Mouse (Mus musculus) liver, embryonic 11.5 days (tissue): ENCODE data around the gene Abcb11. TPM values are rescaled to one million over a fixed set of nuclear protein-coding genes. Genes with fewer than 3 reads are reported as not detected.
"Not testable (repeated sequence)": the region's sequence is repeated elsewhere in the genome, so short reads cannot be mapped to it uniquely, and the experiment has no call there.

Experiments used
- ATAC-seq: fragments of 200-750 bp; cut with Nextera tagmentation; replicated peaks from 2 replicates; pipeline ENCODE4 v1.8.0; 2017; ENCODE audit warnings: moderate number of reproducible peaks, mild to moderate bottlenecking, moderate TSS enrichment, moderate library complexity; ENCODE audit not compliant: low FRiP score
- DNase-seq: peaks from one replicate; pipeline ENCODE4 v3.0.0-alpha.2; 2017; ENCODE audit warnings: low spot score
- H3K27ac ChIP-seq: fragments of 300-500 bp; sonication (generic); 2 replicates; pipeline ENCODE4 v1.5.1; 2014; ENCODE audit warnings: mild to moderate bottlenecking, low read depth, low read length, control low read depth
- H3K27me3 ChIP-seq: fragments of 300-500 bp; sonication (generic); replicated peaks from 2 replicates; pipeline ENCODE4 v1.6.1; 2014; ENCODE audit warnings: low read length, mixed read lengths; ENCODE audit not compliant: control insufficient read depth, insufficient read depth
- H3K36me3 ChIP-seq: fragments of 300-500 bp; sonication (generic); 2 replicates; pipeline ENCODE4 v1.6.1; 2014; ENCODE audit warnings: mild to moderate bottlenecking, low read length, moderate library complexity, mixed read lengths; ENCODE audit not compliant: control insufficient read depth, insufficient read depth
- H3K4me1 ChIP-seq: fragments of 300-500 bp; sonication (generic); replicated peaks from 2 replicates; pipeline ENCODE4 v1.6.1; 2014; ENCODE audit warnings: low read length, mixed read lengths; ENCODE audit not compliant: control insufficient read depth, insufficient read depth
- H3K4me2 ChIP-seq: fragments of 300-500 bp; sonication (generic); 2 replicates; pipeline ENCODE4 v1.6.1; 2014; ENCODE audit warnings: mild to moderate bottlenecking, control low read depth, moderate library complexity
- H3K4me3 ChIP-seq: fragments of 300-500 bp; sonication (generic); 2 replicates; pipeline ENCODE4 v1.5.1; 2014; ENCODE audit warnings: low read depth, low read length, control low read depth
- H3K9ac ChIP-seq: fragments of 300-500 bp; sonication (generic); 2 replicates; pipeline ENCODE4 v1.6.1; 2014; ENCODE audit warnings: low read depth, low read length, control low read depth
- H3K9me3 ChIP-seq: fragments of 300-500 bp; sonication (generic); 2 replicates; pipeline ENCODE4 v1.6.1; 2016; ENCODE audit warnings: low read length, inconsistent platforms, mixed read lengths; ENCODE audit not compliant: control insufficient read depth
- WGBS: fragments of 180-500 bp; shearing (Covaris S2); extraction: QIAGEN DNeasy Blood & Tissue Kit; methylation state at CpG from one replicate; pipeline ENCODE4 v1.1.7; 2014; 5-methylcytosine and 5-hydroxymethylcytosine counted together
- polyA plus RNA-seq: library from polyadenylated mRNA; unstranded; fragments of >200 nt; fragmentation: Nextera tagmentation; extraction: Ambion mirVana; gene quantifications from 2 replicates; pipeline ENCODE4 v1.2.1, GENCODE M21; 2014

The Abcb11 gene
- polyA plus RNA-seq, 1 experiment from 2014 or later = 1.2 TPM

GRCm38 (mm10) chr2:69364831-69365230 is 22.4 kb upstream of the Abcb11 start:
- Histone ChIP-seq H3K27me3 (no peaks in the 10 kb centered on the region), H3K4me3 (no peak overlapping the region), H3K27ac (no peak overlapping the region), H3K36me3 (no peaks in the 10 kb centered on the region), H3K9me3 (no peaks in the 10 kb centered on the region), H3K9ac (no peak overlapping the region), H3K4me2 (no peak overlapping the region), H3K4me1 (no peaks in the 10 kb centered on the region)
- 79% methylated on average over 2 of the region's 2 CpGs for WGBS
- ATAC-seq = no peak
- no peak for DNase-seq

GRCm38 (mm10) chr2:69355402-69355801 is 13.0 kb upstream of the Abcb11 start:
- H3K36me3 ChIP-seq, H3K9ac ChIP-seq, H3K9me3 ChIP-seq, DNase-seq, H3K27ac ChIP-seq, H3K4me3 ChIP-seq, H3K4me2 ChIP-seq, H3K27me3 ChIP-seq, H3K4me1 ChIP-seq: not testable (repeated sequence)
- ATAC-seq = peak; percentile 100

- 86% methylated on average over 6 of the region's 6 CpGs for WGBS
- Histone ChIP-seq H3K27me3 (no peaks in the 10 kb centered on the region), H3K9me3 (no peaks in the 10 kb centered on the region), H3K27ac (no peak overlapping the region), H3K4me1 (no peaks in the 10 kb centered on the region; the same call in 1 of the 2 replicates), H3K9ac (no peak overlapping the region), H3K36me3 (no peaks in the 10 kb centered on the region), H3K4me3 (no peak overlapping the region), H3K4me2 (no peak overlapping the region)
- ATAC-seq = no peak
- DNase-seq = no peak
Measured at GRCm38 (mm10) chr2:69341506-69341905, 910 bp downstream of the Abcb11 start.

GRCm38 (mm10) chr2:69331523-69331922 is 10.9 kb downstream of the Abcb11 start:
- not testable (repeated sequence) for H3K4me2 ChIP-seq, H3K4me1 ChIP-seq, H3K9me3 ChIP-seq, H3K27ac ChIP-seq, DNase-seq, H3K27me3 ChIP-seq, ATAC-seq, H3K9ac ChIP-seq, H3K4me3 ChIP-seq, H3K36me3 ChIP-seq
- WGBS = 73% methylated on average over 5 of the region's 6 CpGs

- WGBS = 83% methylated on average over 5 of the region's 5 CpGs
- DNase-seq (no peak), ATAC-seq (no peak)
- no peak overlapping the region for H3K9ac ChIP-seq
- H3K36me3 ChIP-seq = no peaks in the 10 kb centered on the region
- no peaks in the 10 kb centered on the region for H3K9me3 ChIP-seq
- H3K4me2 ChIP-seq = no peak overlapping the region
- H3K4me1 ChIP-seq = no peaks in the 10 kb centered on the region
- H3K27me3 ChIP-seq = no peaks in the 10 kb centered on the region
- no peak overlapping the region for H3K27ac ChIP-seq
- H3K4me3 ChIP-seq = no peak overlapping the region
Measured at GRCm38 (mm10) chr2:69328509-69329163, 13.8 kb downstream of the Abcb11 start.

- Histone ChIP-seq H3K4me1 (no peaks in the 10 kb centered on the region), H3K9ac (no peak overlapping the region), H3K4me2 (no peak overlapping the region), H3K9me3 (no peaks in the 10 kb centered on the region), H3K36me3 (no peaks in the 10 kb centered on the region), H3K27ac (no peak overlapping the region), H3K4me3 (no peak overlapping the region), H3K27me3 (no peaks in the 10 kb centered on the region)
- WGBS = 69% methylated on average over 5 of the region's 5 CpGs
- DNase-seq (no peak), ATAC-seq (no peak; the same call in 1 of the 2 replicates)
Measured at GRCm38 (mm10) chr2:69324881-69325660, 17.3 kb downstream of the Abcb11 start.

DNA sequence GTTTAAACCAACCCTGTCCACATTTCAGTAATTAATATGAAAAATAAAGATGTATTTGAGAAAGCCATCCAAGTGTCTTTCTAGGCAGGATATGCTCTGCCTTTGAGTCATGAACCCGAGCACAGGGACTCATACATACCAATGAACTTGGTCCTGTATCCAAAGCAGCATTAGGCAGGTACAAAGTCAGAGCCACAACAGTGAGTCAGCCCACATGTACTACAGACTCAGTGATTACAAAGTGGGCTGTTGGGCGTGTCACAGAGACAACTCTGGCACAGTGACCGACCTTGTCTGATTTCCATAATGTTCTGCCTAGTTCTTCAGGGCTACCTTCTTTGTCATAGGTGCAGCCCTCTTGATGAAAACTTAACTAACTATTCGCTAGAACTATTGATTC is 19.4 kb downstream of the Abcb11 start:
- WGBS = 72% methylated on average over 4 of the region's 4 CpGs
- H3K27me3 ChIP-seq = no peaks in the 10 kb centered on the region

GRCm38 (mm10) chr2:69321457-69321856 is 21.0 kb downstream of the Abcb11 start:
- no peaks in the 10 kb centered on the region for H3K27me3 ChIP-seq

More for the DNA sequence above, 19.4 kb downstream of the Abcb11 start:
- H3K4me2 ChIP-seq = no peak overlapping the region
- H3K4me1 ChIP-seq = no peaks in the 10 kb centered on the region
- H3K4me3 ChIP-seq = no peak overlapping the region
- no peak for DNase-seq
- H3K9me3 ChIP-seq = no peaks in the 10 kb centered on the region
- no peak overlapping the region for H3K27ac ChIP-seq
- no peak overlapping the region for H3K9ac ChIP-seq
- ATAC-seq = no peak
- no peaks in the 10 kb centered on the region for H3K36me3 ChIP-seq

GRCm38 (mm10) chr2:69311337-69311736 is 31.1 kb downstream of the Abcb11 start:
- Histone ChIP-seq H3K27ac (no peak overlapping the region), H3K4me3 (no peak overlapping the region), H3K36me3 (no peaks in the 10 kb centered on the region), H3K4me2 (no peak overlapping the region), H3K9ac (no peak overlapping the region), H3K4me1 (no peaks in the 10 kb centered on the region), H3K9me3 (no peaks in the 10 kb centered on the region), H3K27me3 (no peaks in the 10 kb centered on the region)
- DNase-seq (no peak), ATAC-seq (no peak)
- 88% methylated on average over 4 of the region's 4 CpGs for WGBS

More at GRCm38 (mm10) chr2:69321457-69321856, 21.0 kb downstream of the Abcb11 start:
- 65% methylated on average over 5 of the region's 5 CpGs for WGBS
- no peak overlapping the region for H3K4me3 ChIP-seq
- H3K4me1 ChIP-seq = no peaks in the 10 kb centered on the region
- ATAC-seq (no peak), DNase-seq (no peak)
- no peak overlapping the region for H3K4me2 ChIP-seq
- H3K36me3 ChIP-seq = no peaks in the 10 kb centered on the region
- H3K9me3 ChIP-seq = no peaks in the 10 kb centered on the region
- no peak overlapping the region for H3K9ac ChIP-seq
- no peak overlapping the region for H3K27ac ChIP-seq
